Mouse (Mus musculus) hindlimb bud, embryonic 11.5 days (tissue): ENCODE data around the gene Tmc7.

Experiments
- DNase-seq: peaks from one replicate; pipeline ENCODE4 v3.0.0-alpha.2; 2012; ENCODE audit warnings: low read depth, low spot score; ENCODE audit errors: extremely low spot score

Gene Tmc7

DNA sequence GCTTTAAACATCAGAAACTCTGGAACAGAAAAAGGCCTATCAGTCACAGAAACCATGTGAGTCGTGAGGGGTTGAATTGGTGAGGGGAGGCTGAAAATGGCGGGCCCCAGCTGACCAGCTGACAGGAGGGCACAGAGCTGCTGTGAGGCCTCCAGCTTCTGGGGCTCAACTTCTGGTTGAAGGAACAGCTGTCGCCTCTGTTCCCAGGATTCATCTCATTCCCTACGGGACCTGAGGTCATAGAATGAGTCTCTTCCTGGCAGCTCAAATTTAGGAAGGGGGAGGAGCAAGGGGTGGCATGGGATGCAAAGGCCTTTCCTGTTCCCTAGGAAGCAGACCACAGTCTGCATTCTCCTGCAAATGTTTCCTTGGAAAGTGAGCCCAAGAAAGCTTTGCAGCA, 80.7 kb downstream of the Tmc7 start:
- no peak for DNase-seq

DNA sequence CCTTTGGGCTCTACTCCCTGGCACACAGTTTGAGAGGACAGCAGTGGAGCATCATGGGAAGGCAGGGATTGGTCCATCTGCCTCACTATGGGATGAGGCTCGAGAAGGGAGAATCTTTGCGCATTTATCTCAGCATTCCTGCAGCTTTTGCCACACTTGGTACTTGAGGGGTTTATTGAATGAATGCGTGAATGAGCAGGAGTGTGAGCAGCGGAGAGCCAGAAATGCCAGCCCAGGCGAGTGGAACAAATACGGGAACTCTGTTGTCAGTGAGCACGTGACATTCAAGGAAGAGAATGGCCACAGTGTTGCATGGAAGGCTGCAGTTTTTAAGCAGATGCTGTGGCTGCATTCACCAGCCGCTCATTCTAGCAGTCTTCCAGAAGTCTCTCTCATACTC, 82.2 kb downstream of the Tmc7 start:
- DNase-seq, result no peak

DNA sequence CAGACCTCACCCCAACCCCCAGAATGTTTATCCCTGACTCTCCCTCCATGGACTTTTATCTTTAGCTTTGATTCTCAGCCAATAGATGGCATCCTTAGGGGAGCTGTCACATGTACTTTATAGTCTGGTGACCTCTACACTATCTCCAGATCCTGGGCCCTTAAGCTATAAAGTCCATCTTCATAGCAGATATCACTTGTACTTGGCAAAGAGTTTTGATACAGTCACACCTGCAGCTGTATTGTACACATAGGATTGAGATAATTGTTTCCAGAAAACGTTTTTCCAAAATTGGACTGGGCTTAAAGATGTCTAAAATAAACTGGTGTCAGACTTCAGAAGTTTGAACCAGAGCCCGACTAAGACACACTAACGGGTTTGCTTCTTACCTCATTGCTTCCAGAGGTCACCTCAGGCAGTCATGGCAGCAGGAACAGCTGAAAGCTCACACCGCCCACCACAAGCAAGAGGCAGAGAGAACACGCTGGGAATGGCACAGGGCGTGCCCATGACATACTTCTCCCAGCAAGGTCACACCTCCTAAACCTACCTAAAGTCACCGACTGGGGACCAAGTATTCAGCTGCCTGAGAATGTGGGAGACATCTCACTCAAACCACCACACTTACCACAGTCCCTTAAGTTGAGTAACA, 84.6 kb downstream of the Tmc7 start:
- no peak for DNase-seq

DNA sequence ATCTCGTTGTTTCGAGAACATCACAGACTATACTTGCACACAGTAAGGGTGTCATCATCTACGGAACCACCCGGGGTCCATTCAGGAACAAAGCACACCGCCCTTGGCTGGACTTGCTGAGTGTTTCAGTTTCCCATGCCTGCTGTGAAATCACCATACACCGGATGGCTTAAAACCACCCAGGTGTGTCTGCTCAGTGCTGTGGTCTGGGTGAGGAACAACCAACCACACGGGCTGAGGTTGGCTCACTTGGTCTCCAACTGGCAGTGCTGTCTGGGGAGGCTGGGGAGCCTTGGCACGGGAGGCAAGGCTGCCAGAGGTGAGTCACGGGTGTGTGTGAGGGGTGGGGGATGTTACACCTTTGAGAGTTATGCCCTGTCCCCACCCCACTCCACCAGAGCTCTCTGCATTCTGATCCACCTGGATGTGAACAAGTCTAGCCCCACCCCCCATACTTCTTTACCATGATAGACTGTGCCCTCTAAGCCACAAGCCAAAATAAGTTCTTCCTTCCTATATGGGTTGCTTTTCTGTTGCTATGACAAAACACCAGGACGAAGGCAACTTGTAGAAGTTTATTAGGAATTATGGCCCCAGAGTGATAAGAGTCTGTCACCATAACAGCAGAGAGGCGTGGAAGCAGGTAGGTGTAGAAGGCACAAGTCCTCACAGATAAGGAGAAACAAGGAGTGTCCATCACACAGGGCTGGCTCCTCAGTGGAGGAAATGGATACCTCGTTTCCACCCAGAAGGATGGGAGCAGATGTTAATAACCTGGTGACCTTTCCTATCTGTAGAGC, 85.4 kb downstream of the Tmc7 start:
- no peak for DNase-seq

DNA sequence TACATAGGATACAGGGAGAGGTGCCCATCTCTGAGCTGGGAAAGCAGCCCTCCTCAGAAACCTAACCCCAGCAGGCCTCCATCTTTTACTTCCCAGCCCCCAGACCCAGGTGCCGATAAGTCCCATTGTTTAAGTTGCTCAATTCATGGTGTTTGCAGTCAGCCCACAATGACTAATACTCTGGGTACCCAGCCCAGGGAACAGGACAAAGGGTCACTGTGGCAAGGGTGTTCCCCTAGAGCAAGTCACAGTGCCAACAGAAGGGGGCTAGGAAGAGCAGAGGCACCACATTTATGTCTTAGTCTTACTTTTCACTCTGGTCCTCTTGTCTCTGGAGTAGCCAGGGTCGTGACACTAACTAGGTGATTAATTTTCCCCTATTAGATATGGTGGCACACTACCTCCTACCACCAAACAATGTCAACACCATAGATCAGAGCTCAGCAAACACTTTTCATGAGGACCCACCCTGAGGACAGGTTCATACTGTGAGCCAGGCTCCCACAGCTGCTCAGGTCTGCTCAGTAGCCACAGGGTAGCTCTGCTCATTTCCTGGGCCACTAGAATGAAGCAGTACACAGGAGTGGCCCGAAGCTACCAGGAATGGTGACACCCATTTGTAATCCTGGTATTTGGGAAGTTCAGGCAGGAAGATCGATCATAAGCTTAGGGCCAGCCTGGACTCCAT, 89.5 kb downstream of the Tmc7 start:
- DNase-seq, result no peak

DNA sequence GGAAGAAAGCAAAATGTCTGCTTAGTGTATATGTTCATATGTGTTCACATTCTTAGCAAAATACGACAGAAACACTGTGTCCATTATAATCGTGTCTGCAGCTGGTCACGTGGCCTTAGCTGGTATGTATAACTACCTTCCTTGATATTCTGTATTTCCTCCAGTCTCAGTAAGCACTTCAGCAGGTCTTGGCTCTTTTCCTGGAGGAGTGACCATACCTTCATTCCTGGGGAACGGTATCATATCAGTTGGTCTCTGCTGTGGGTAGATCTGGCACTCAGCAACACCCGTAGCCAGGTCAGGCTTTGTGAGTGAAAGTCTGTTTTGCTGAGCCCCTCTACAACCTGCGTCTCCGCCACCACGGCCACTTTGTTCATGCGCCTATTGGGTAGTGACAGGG, 90.6 kb downstream of the Tmc7 start:
- DNase-seq, result no peak

DNA sequence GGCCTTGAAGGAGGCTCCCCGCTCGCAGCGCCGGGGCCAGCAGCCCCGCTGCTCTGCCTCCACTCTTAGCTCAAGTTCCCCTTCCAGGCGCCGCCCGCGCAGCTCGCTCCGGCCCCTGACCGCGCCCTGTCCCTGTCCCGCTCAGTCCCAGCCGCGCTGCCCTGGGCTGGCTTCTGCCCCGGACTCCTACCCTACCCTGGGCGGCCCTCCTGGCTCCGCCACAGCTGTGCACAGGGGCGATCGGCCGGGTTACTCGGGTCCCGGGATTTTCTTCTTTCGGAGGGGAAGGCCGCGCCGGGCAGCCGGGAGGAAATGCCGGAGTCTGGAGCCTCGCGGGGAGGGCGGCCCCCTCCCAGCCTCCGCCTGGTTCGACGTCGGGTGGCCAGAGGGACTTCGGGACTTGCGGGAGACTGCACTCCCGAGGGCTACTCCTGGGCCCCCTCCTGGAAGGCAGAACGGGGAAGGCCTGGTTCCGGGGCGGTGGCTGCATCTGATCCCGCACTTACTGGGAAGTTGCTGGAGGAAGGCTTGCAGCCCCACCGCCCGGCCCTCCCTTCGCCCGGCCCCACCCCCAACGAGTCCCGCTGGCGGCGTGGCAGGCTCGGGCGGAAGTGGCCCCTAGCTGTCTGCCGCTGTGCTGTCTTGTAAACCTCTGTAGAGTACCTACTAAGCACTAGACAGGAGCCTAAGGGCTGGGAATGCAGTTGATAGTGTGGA, 92.9 kb downstream of the Tmc7 start, which contains the start of gene Itpripl2:
TSS of gene Itpripl2 (minus strand) at position 545 of the 717 bp plus-strand sequence.
- DNase-seq, result no peak

DNA sequence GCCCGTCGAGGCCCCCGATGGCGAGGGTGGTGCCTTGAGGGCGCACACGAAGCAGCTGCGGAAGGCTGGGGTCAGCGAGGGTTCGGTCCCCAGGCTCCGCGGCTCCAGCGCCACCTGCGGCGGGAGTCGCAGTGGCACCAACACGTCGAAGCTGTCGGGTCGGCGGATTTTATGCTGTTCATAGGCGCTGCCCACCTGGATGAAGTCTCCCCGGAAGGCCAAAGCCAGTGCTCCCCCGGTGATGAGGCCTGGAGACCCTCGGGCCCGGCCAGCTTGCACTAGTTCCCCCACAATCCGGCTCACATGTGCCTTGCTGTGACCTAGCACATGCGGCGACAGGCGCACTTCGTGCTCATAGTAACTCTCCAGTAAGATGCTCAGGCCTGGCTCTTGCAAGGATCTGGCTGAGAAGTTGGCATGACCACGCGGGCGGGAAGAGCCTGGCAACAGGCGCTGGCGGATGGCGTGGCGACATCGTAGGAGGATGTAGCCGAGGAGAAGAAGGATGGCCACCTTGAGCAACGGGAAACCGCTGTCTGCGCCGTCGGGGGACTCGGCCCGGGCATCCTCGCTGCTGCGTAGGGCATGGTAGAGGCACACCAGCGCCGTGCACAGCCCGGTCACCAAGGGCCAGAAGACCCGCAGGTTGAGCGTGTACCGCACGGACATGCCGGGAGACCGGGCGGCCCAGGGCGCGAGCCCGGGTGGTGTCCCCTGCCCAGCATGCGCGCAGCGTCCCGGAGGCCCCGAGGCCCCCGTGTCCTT, 93.7 kb downstream of the Tmc7 start:
- DNase-seq, result no peak

DNA sequence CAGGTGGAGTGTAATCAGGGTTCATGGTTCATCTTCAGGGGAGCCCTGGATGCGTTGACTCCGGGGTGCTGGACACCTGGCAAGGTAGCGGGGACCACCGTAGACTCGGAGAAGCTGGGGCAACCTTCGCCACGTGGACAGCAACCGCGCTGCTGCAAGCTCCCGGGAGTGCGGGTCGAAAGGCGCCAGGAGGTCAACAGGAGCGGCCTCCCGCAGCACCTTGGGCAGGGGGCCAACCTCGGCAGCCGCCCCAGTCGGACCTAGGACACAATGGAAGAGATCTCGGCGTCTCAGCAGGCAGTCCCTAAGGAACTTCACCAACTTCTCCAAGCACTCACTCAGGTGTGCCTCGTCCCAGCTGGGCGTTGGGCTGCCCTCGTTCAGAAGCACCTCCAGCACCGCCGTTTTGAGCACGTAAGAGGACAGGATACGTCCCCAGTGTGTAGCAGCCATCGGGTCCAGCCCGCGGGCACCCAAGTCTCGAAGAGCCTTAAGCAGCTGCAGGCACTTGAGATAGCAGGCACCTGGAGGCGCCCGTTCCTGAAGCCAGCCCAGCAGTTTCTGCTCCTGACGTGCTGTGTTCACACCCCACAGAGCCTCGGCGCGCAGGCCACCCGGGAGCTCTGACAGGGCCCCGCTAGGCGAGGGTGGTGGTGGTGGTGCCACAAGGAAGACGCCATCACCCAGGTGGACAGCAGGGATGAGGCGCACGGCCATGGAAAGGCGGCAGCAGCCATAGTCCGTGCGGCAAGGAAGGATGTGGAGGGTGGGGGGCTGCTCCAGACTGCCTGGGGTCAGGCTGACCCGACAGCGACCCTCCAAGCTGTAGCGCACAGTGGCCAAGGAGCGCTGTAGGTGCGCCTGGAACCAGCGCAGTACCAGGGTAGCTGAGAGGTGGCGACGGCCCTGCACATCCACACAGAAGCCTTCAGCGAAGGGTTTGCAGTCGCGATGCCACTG, 94.5 kb downstream of the Tmc7 start:
- no peak for DNase-seq

DNA sequence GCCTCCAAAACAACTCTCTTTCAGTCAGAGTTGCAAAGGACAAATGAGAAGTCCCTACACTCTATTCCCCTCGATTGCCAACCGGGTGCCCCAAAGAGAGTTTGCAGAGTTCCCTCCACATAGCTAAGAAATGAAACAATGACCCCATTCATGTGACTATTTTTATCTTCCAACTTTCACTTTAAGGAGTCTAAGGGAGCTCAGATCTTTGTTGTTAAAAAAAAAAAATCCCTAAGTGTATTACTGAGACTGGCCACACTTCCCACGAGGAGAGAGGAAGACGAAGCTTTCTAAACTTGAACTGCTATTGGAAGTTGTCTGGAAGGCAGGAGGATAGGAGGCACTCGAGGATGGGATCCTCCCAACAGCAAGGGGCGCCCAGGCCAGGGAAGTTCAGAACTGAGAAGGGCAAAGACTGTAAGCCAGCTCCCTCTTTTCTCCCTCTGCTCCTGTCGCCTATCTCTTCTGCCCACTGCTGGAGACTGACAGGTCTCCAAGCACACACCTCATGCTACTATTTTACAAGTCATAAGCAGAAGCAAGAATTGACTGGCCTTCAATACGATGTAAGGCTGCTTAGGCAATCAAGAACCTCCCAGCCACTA, 96.4 kb downstream of the Tmc7 start:
- DNase-seq, result no peak

DNA sequence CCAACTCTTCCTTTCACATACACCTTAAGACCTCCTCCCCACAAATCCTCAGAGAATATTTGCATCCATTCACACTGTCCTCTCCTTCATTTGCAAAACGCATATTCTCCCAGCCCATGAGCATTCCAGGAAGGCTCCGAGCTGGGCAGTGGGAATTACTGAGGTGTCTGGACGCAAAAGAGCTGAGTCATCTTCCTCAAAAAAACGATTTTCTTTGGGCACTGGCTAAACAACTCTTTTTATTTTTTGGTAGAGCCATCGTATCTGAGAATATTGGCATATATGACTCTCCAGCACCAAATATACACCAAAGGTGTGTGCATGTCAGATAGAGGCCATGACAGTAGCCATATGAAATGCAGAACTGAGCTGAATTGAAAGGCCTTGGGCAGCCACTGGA, 97.6 kb downstream of the Tmc7 start:
- no peak for DNase-seq
